Mouse (Mus musculus): ENCODE results near the gene Gm20388.

DNA sequence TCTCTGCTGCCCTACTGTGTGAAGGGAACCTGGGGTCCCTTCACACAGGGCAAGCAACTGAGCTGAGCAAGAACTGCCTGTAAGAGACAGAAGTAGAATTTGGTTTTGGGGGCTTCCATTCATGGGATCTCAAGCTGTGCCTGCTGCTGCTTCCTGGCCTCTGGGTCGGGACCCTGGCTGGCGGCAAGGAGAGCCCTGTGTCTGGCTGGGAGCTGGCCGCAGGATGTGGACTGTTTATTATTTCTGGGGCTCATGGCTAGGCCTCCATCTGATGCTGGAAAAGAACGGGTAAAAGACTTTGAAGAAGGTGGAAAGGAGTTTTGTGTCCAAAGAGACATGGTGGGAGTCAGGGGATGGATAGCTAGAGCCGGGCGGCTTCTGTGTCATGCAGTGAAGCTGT lies 969.3 kb downstream of the Gm20388 start:
- TF ChIP-seq POLR2A (IDR thresholded peaks at IDR 0.05; ENCODE audit: borderline replicate concordance, insufficient read depth, low read length) (no peak), CTCF (IDR thresholded peaks at IDR 0.05; ENCODE audit: borderline replicate concordance, insufficient read depth, low read depth, low read length) (no peak)
